In the genomic region with DNA sequence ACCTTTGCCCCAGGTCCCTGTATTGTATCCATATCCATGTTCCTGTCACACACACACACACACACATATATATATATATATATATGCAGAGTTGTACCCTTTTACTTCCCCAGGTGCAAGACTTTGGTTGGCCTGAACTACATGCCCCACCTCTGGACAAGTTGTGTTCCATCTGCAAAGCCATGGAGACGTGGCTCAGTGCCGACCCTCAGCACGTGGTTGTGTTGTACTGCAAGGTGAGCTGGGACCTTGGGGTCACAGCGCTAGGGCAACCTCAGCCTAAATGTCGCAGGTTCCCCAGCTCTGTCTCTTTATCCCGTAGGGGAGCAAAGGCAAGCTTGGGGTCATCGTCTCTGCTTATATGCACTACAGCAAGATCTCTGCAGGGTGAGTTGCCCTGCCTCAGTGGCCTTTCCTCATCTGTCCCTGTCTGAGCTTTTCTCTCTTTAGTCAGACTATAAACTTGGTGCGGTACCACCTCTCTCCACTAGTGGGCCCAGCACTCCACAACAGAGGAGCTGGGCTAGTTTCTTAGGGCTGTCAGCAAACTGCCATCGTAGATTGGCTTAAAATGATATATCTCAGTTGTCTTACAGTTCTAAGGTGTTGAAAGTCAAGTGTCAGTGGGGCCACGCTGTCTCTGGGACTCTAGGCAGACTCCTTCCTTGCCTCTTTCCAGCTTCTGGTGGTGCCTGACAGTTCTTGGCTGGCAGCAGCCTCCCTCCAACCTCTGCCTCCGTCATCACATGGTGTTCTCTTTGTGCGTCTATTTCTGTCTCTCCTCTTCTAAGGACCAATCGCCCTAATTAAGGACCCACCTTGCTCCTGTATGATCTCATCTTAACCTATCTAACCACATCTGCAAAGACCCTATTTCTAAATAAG, we compare ENCODE assay signal across 1 mouse cellular context.
A peak's percentile ranks its signal among the peaks of the same experiment; 100 is the strongest.
TF ChIP-seq lines count a peak whose summit lies in the region.

No protein-coding gene starts in this region.

TF ChIP-seq in CH12.LX, 34 proteins besides CTCF, POLR2A, EP300 and RAD21:
- no peak for TF ChIP-seq KAT2A (IDR thresholded peaks at IDR 0.05; ENCODE audit: insufficient replicate concordance, low read length)
- no peak for TF ChIP-seq ZC3H11A (IDR thresholded peaks at IDR 0.05; ENCODE audit: low read depth, low read length)
- TF ChIP-seq UBTF (IDR thresholded peaks at IDR 0.05; ENCODE audit: low read depth, low read length): no peak
- 0 out of 2 replicates have a peak, but pooled peaks have one; percentile 26 for TF ChIP-seq IRF4 (IDR thresholded peaks at IDR 0.05; ENCODE audit: low read depth, low read length)
- no peak for TF ChIP-seq CHD1 (IDR thresholded peaks at IDR 0.05; ENCODE audit: low read depth, low read length)
- no peak for TF ChIP-seq TBP (conservative IDR thresholded peaks at IDR 0.05; ENCODE audit: low read depth, low read length)
- TF ChIP-seq POLR2AphosphoS2 (IDR thresholded peaks at IDR 0.05; ENCODE audit: low read depth, low read length): no peak
- TF ChIP-seq TCF12 (IDR thresholded peaks at IDR 0.05; ENCODE audit: low read depth, low read length): no peak
- no peak for TF ChIP-seq E2F4 (IDR thresholded peaks at IDR 0.05; ENCODE audit: insufficient replicate concordance, low read depth, low read length)
- no peak for TF ChIP-seq ZKSCAN1 (IDR thresholded peaks at IDR 0.05; ENCODE audit: borderline replicate concordance, low read depth, low read length)
- TF ChIP-seq SMC3 (IDR thresholded peaks at IDR 0.05; ENCODE audit: low read depth, low read length): peak; percentile 33
- TF ChIP-seq GABPA (IDR thresholded peaks at IDR 0.05; ENCODE audit: insufficient replicate concordance, low read depth, low read length): no peak
- TF ChIP-seq NELFE (IDR thresholded peaks at IDR 0.05; ENCODE audit: low read depth, low read length): peak; percentile 26; the same call in 1 of the 2 replicates
- TF ChIP-seq RCOR1 (conservative IDR thresholded peaks at IDR 0.05; ENCODE audit: low read depth, low read length): no peak
